Mouse (Mus musculus): ENCODE data around the gene Xdh.

GRCm38 (mm10) chr17:73886071-73886785, 63.8 kb downstream of the Xdh start:
- TF ChIP-seq CTCF (IDR thresholded peaks at IDR 0.05; ENCODE audit: borderline replicate concordance, insufficient read depth, low read depth, low read length) (no peak), POLR2A (IDR thresholded peaks at IDR 0.05; ENCODE audit: borderline replicate concordance, insufficient read depth, low read length) (no peak)

All from cerebellum, adult 2 months (tissue).